Mouse (Mus musculus) urinary bladder, adult 18-20 months (tissue): ENCODE measurements around the gene Cyfip2.
"Not testable (repeated sequence)": the region's sequence is repeated elsewhere in the genome, so short reads cannot be mapped to it uniquely, and the experiment has no call there.

Experiments
- DNase-seq, 2 experiments: peaks; one replicate each; pipeline ENCODE4 v3.0.0; 2022; ENCODE audit warnings: low spot score in 2 of 2, mixed read lengths in 2 of 2

Gene Cyfip2

DNA sequence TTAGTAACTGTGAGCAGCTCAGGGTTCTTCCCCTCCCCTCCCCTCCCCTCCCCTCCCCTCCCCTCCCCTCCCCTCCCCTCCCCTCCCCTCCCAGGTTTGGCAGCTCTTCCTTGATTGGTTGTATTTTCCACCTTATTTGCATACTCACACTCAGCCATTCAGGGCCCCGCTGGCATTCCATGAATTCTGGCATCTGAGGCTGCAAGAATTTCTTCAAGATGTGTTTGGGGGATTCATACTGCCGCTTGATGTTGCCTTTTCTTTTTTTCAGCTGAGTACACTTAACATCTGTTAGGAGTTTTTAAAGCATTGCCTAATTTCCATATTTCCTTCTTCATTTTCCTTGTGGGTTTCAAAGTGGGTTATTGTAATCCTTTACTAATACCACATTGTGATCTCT, 124.4 kb downstream of the Cyfip2 start:
- no peak for DNase-seq

GRCm38 (mm10) chr11:46185486-46185885, 127.2 kb downstream of the Cyfip2 start:
- DNase-seq: no peak

DNA sequence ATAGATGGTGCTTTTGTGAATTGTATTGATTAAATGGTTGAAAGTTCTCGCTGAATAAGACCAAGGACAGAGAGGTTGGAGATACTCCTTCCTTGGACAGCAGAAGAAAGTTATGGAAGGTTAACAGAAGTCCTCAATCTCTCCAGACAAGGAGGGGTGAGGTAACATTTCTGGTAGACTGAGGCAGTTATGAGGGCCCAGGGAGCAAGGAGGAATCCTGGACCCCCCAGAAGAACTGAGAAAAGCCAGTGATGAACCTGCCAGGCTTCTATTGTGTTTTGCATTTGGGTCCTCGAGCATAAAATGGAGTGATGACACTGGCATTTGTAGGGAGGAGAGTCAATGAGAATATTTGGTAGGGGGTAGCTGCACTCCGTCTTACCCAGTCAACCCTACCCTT, 127.7 kb downstream of the Cyfip2 start:
- DNase-seq: no peak

- DNase-seq: not testable (repeated sequence)
These were observed 130.6 kb downstream of the Cyfip2 start for GRCm38 (mm10) chr11:46182031-46182430.

- peak; percentile 34 to 50 for DNase-seq
These were observed 135.2 kb downstream of the Cyfip2 start for GRCm38 (mm10) chr11:46177246-46178043.

- DNase-seq: no peak
These were observed 136.5 kb downstream of the Cyfip2 start for GRCm38 (mm10) chr11:46176155-46176554.

DNA sequence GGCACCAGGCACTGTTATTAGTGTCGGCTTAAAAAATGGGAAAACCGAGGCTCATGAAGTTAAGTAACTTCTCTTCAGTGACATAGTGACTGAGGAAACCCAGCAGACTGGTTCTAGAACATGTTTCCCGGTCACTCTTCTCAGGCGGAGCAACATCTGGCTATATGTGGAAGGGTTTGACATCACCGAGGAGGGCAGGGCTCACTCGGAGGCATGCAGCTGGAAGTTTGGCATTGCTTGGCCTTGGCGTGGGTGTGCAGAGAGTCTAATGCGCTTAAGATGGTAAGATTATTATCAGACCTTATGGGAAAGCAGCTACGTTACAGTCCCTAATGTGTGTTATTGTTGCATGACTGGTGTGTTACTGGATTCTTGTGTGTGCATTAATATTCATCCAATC, 140.5 kb downstream of the Cyfip2 start:
- DNase-seq: no peak

DNA sequence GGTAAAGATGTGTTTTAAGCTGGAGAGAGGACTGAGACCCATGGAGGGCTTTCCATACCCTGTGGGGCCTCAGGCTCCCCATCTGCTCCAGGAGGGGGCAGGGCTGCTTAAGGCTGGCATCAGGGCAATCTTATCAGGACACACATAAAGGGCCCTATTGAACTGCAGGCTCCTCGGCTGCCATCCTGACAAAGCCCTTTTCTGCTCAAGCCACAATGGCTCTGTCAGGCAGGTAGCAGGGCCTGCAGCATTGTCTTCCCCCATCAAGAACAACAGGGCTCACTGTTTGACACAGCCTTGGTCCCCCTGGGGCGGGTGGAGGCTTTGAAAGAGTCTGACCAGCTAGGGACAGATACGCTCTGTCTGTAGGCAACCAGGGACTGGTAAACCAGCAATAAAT, 142.8 kb downstream of the Cyfip2 start:
- no peak for DNase-seq

DNA sequence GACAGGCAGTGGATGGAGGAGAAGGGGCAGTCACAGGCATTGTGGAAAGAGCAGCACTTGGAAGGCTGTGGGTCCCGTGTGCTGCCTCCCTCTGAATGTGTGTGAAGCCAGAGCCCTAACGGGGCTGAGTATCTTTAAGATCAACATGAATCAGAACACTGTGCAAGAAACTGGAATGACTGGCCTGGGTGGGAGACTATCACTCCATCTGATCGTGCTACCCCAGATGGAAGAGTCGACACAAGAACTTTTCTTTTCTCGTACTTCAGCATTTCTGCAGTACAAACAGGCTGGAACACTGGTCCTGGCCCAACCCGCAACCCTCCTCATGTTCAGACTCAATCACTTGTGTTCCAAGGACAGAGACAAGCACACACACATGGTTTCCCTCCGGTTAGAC, 144.2 kb downstream of the Cyfip2 start:
- DNase-seq: peak in 1 of 2 experiments; percentile 59

- peak; percentile 66 to 70 for DNase-seq
These were observed 146.6 kb downstream of the Cyfip2 start, which contains the start of gene Nipal4 for GRCm38 (mm10) chr11:46165866-46166585. Gene Nipal4, minus strand, starts transcription at chr11:46166508.

DNA sequence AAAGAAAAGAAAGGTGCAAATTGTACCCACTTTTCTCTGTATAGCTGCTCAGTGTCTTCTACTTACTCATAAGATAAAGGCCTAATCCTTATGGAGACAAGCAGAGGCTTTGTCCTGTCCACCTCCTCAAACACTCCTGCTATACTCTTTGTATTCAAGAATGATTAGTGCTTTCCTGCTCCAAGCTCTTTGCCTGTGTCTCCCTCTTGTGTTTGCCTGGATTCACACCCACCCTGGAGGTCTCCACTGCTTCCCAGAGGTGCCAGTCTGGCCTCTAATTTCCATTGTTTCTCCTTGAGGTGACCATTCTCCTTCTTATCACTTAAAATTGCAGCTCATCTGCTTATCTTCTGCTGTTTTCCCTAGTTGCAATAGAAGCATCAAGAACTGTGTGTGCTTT, 155.2 kb downstream of the Cyfip2 start:
- DNase-seq: no peak

GRCm38 (mm10) chr11:46156945-46157344, 155.7 kb downstream of the Cyfip2 start:
- DNase-seq: no peak

DNA sequence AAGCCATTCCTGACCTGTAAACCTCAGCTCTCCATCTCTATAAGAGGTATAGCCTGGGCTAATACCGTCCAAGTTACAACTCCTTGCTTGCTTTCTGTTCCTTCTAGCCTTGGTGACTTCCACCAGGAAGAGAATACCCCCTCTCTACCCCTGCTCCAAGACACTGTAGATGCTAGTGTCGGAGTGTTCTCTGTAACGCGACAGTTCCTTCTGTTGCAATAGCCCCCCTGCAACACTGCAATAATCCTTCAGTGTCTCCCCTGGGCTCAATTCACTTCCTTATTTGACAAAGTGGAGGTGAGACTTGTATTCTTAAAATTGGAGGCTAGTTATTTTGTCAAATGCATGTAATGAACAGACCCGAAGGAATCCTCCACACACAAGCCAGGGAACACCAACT, 166.0 kb downstream of the Cyfip2 start:
- DNase-seq: no peak

- DNase-seq: no peak
These were observed 167.3 kb downstream of the Cyfip2 start for GRCm38 (mm10) chr11:46145163-46145875.
